Mouse (Mus musculus) midbrain, embryonic 10.5 days (tissue): ENCODE measurements around the gene Sstr5. TPM values are rescaled to one million over a fixed set of nuclear protein-coding genes. Genes with fewer than 3 reads are reported as not detected.

ENCODE experiments used
- DNase-seq: peaks from one replicate; pipeline ENCODE4 v3.0.0-alpha.2; 2017; ENCODE audit warnings: low spot score
- H3K27ac ChIP-seq: fragments of 300-500 bp; sonication (generic); replicated peaks from 2 replicates; pipeline ENCODE4 v1.5.1; 2016; ENCODE audit warnings: mild to moderate bottlenecking
- H3K27me3 ChIP-seq: fragments of 300-500 bp; sonication (generic); 2 replicates; pipeline ENCODE4 v1.6.1; 2016; ENCODE audit warnings: low read depth, mild to moderate bottlenecking; ENCODE audit not compliant: poor library complexity, severe bottlenecking
- H3K36me3 ChIP-seq: fragments of 300-500 bp; sonication (generic); 2 replicates; pipeline ENCODE4 v1.6.1; 2016; ENCODE audit warnings: mild to moderate bottlenecking, moderate library complexity
- H3K4me1 ChIP-seq: fragments of 300-500 bp; sonication (generic); 2 replicates; pipeline ENCODE4 v1.6.1; 2016
- H3K4me3 ChIP-seq: fragments of 300-500 bp; sonication (generic); 2 replicates; pipeline ENCODE4 v1.5.1; 2016; ENCODE audit warnings: mild to moderate bottlenecking, moderate library complexity
- H3K9me3 ChIP-seq: fragments of 300-500 bp; sonication (generic); replicated peaks from 2 replicates; pipeline ENCODE4 v1.6.1; 2016; ENCODE audit warnings: mild to moderate bottlenecking
- WGBS: fragments of 180-500 bp; shearing (Covaris S2); methylation state at CpG from one replicate; pipeline ENCODE4 v1.1.7; 2016; 5-methylcytosine and 5-hydroxymethylcytosine counted together
- polyA plus RNA-seq: library from polyadenylated mRNA; unstranded; fragments of >200 nt; fragmentation: Nextera tagmentation; extraction: Ambion mirVana; gene quantifications from 2 replicates; pipeline ENCODE4 v1.2.1, GENCODE M21; 2016

Sstr5 gene
- polyA plus RNA-seq, 1 experiment from 2014 or later, result not detected

DNA sequence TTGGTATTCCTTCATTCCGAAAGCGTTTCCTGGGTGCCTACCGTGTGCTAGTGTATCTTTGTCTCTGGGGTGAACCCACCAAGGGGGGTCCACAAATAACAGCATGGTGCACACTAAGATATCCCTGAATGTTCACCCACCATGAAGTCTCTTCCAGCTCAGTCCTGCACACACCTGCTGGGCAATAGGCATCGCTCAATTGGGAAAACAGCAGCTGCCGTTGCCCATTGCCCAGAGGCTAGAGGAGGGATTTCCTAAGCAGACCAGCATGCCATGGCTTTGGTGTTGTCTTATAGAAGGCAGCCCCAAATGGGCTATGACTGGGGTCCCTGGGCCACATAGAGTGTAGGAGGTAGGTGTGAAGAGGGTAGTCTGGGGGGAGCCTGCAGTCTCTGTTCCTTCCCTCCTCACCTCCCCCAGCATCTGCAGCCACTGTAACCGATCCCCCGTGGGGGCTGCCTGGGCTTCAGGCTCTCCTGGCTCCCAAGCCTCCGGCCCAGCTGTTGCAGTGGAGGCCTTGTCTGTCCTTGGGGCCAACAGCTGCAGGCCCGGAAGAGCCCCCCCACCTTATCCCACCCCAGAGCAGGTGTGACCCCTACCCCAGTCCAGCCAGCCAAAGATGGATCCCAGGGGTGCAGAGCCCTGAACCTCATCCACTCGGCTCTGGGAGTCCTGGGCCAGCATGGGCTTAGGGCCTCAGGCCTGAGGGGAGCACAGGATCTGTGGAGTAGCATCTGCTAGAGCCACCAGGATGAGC, 13.2 kb upstream of the Sstr5 start:
- Histone ChIP-seq H3K4me3 (no peak overlapping the region), H3K27ac (0 out of 2 replicates have a peak overlapping the region, but pooled peaks have one; percentile 19), H3K36me3 (no peaks in the 10 kb centered on the region), H3K4me1 (no peaks in the 10 kb centered on the region), H3K27me3 (peaks cover 9% of the 10 kb centered on the region; the same call in 1 of the 2 replicates), H3K9me3 (no peaks in the 10 kb centered on the region; the same call in 1 of the 2 replicates)
- DNase-seq, result no peak
- WGBS, result 86% methylated on average over 10 of the region's 10 CpGs

DNA sequence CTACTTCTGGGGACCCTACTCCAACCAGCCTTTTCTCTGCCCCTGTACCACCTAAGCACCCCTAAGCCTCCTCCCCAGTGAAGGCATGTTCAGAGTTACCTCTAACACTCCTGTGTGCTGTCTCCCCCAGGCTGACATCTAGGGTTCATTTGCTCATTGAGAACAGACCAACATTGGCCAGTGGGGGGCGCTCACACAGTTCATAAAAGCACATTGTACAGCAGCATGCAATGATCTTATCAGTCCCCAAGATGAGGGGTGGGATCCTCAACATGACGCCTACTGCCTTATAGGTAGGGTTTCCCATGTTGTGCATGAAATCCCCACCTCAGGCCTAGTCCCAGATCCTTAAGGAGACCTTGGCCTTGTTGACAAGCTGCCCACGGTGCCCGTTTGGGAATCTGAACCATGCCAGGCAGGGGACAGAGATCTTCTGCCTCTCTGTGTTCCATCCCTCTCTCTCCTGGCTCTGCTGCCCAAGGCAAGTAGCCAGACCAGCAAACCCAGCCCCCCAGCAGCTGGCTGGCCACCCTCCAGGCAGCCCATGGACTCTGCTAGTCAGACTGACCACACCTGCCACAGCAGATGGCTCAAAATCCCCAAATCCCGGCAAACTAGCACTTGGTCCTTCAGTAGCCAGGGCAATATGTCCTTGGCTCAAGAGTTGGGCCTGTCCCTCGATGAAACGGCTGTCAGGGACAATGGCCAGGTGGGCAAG, 11.9 kb upstream of the Sstr5 start:
- 58% methylated on average over 7 of the region's 7 CpGs for WGBS
- Histone ChIP-seq H3K36me3 (no peaks in the 10 kb centered on the region), H3K27ac (peak overlapping the region; percentile 28; the same call in 1 of the 2 replicates), H3K4me1 (no peaks in the 10 kb centered on the region), H3K4me3 (no peak overlapping the region), H3K27me3 (peaks cover 9% of the 10 kb centered on the region; the same call in 1 of the 2 replicates), H3K9me3 (no peaks in the 10 kb centered on the region; the same call in 1 of the 2 replicates)
- peak; percentile 62 for DNase-seq

DNA sequence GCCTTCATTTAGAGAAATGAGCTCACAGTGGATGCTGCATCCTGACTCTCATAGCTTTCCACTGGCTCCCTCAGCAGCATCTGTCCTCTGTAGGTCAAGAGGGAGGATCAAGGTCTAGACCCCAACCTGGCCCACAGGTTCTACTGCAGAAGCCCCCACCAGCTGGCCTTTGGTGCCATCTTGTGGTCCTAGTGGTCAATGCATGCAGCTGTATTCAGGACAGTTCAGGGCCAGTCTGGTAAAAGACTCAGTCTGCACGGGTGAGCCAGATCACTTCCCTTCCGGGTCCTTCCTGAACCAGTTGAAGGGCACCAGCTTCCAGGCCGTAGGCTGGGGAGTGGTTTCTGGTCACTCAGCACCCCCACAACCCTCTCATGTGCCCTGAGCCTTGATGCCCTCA, 10.7 kb upstream of the Sstr5 start:
- H3K27me3 ChIP-seq, result peaks cover 9% of the 10 kb centered on the region; the same call in 1 of the 2 replicates
- H3K4me3 ChIP-seq, result no peak overlapping the region
- H3K9me3 ChIP-seq, result no peaks in the 10 kb centered on the region
- H3K27ac ChIP-seq, result peak overlapping the region; percentile 28; the same call in 1 of the 2 replicates
- DNase-seq, result peak; percentile 67
- no peaks in the 10 kb centered on the region for H3K4me1 ChIP-seq
- WGBS, result 35% methylated on average over 3 of the region's 3 CpGs
- H3K36me3 ChIP-seq, result no peaks in the 10 kb centered on the region

DNA sequence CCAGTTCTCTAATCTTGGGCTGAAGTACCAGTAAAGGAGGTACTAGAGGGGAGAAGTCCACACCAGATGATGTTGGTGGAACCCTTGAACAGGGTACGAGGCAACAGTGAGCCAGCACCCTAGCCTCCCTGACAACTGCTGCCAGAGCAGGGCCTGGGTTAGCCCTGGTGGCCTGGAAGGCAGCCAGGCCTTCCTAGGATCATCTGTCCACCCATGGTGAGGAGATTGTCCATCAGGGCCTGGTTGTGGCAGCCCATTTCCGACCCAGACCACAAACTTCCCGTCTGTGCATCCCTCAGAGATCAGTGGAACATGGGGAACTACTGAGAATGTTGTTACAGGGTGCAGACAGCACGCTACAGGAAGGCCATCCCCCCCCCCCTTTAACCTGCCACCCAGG, 5.5 kb upstream of the Sstr5 start:
- Histone ChIP-seq H3K27ac (no peak overlapping the region), H3K4me3 (no peak overlapping the region), H3K4me1 (peaks cover 6% of the 10 kb centered on the region; the same call in 1 of the 2 replicates), H3K9me3 (no peaks in the 10 kb centered on the region), H3K27me3 (peaks cover 18% of the 10 kb centered on the region), H3K36me3 (no peaks in the 10 kb centered on the region)
- no peak for DNase-seq
- WGBS, result 84% methylated on average over 4 of the region's 4 CpGs

DNA sequence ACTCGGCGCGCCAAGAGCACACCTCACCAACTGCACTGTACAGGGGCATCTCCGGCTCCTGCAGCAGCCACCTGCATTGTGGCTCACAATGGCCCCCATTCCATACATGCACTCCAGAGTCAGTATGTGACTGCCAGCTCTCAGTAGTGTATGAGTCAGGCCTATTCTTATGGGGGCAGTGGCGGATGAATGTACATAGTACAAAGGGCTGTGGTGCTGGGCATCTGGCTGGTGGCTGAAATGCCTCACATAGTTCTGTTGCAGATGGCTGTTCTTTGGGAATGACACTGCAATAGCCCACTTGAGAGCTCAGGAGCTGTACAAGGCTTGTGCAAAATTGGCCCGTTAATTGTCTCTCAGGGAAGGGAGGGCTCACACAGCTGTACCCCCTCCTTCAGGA, 15.0 kb downstream of the Sstr5 start:
- DNase-seq, result no peak
- WGBS, result 91% methylated on average over 6 of the region's 6 CpGs

DNA sequence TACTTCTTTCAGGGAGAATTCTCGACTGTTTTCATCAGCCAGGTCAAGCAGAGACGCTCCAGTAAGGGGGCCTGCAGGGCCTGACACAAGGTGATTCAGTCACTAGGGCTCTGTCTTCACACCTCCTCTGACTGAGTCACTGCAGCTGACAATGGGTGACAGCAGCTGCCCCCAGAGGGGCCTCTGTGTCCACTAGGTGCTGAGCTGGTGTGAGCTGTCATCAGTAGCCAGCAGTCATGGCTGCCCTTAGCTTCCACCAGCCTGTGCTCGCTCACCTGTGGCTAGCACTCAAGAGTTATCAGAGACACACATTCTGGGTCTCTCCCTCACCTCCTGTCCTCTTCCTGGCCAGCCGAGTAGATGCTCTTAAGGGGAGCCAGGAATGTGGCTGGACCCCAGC, 16.3 kb downstream of the Sstr5 start:
- Histone ChIP-seq H3K4me1 (peaks cover 19% of the 10 kb centered on the region), H3K27me3 (peaks cover 42% of the 10 kb centered on the region), H3K36me3 (no peaks in the 10 kb centered on the region), H3K4me3 (no peak overlapping the region), H3K27ac (no peak overlapping the region), H3K9me3 (no peaks in the 10 kb centered on the region)
- no peak for DNase-seq
- WGBS, result 73% methylated on average over 4 of the region's 4 CpGs

More for the DNA sequence above, 15.0 kb downstream of the Sstr5 start:
- Histone ChIP-seq H3K27me3 (peaks cover 33% of the 10 kb centered on the region), H3K27ac (no peak overlapping the region), H3K4me3 (no peak overlapping the region), H3K36me3 (no peaks in the 10 kb centered on the region), H3K4me1 (peaks cover 9% of the 10 kb centered on the region), H3K9me3 (no peaks in the 10 kb centered on the region)

DNA sequence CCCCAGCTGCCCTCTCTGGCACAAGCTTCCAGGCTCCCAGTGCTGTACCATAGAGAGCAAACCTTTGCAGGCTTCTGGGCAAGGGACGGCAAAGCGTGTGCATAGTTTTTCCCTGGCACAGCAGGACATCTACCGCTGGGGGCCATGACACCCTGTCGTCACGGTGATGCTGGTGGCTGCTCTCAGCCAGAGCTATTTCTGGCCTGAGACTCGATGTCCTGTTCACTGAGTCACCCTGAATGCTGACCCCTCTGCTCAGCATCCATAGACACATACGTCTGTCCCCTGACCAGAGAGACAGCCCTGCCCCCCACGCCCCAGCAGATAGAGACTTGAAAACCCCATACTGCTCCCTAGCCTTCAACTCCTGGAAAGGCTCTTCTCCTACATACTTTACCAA, 16.9 kb downstream of the Sstr5 start:
- Histone ChIP-seq H3K4me3 (no peak overlapping the region), H3K36me3 (no peaks in the 10 kb centered on the region), H3K9me3 (no peaks in the 10 kb centered on the region), H3K27ac (no peak overlapping the region), H3K27me3 (peaks cover 49% of the 10 kb centered on the region), H3K4me1 (peaks cover 19% of the 10 kb centered on the region)
- no peak for DNase-seq
- 52% methylated on average over 8 of the region's 8 CpGs for WGBS

DNA sequence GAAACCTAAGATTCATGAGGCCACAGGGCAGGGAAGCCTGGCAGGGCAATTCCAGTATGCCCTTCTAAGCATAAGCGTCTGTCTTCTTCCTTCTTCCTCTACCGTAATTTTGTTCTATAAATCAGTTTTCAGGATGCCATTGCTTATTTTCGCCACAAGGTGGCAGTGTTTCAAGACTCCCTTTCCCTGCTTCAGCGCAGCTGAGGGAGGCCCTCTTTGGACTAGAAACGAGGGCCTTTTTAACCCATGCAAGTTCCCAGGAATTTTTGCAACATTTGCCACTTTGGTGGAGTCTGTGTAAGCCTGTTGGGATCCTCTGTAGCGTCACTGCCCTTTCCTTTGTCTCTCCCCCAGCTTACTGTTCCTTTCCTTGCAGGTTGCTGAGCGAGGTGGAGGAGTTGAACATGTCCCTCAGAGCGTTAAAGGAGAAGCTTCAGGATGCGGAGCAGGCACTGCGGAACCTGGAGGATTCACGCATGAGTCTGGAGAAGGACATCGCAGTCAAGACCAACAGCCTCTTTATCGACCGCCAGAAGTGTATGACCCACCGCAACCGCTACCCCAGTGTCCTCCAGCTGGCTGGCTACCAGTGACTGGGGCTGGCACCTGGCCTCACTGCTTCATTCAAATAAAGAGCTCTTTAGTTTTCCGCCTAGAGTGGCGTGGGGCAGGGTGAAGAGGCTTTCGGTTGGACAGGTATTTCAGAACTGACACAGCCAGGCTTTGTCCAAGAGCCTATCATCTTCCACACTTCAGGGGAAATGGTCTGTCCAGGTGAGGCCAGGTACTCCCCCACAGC, 20.9 kb downstream of the Sstr5 start:
- WGBS, result 43% methylated on average over 19 of the region's 19 CpGs

DNA sequence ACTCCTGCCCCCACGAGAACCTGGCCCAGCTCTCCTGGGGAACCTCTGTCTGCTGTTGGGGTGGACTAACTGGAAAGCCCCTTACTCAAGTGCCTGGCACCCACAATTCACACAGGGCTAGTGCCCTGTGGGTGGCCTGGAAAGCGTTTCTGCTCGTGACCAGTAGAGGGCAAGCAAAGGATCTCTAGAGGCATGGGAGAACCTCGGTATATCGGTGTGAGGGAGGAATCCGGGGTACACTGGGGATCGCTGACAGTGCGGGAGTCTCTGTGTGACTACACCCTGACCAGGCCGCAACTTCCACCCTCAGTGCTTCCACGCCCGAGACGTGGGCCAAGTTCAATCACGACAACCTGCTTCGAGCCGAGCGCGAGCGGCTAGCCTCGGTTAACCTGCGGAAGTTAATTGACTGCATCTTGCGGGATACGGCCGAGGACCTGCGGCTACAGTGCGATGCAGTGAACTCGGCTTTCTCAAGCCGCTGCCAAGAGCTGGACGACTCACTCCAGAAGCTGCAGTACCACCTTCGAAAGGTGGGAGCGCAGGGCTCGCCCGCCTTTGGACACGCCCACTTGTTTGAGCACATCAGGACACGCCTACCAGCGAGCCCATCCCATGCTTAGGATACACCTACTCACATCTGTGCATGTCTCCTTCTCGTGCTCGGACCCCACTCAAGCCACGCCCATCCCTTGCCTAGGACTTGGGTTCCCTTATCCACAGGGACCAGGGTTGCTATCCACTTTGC, 22.6 kb downstream of the Sstr5 start:
- Histone ChIP-seq H3K27ac (no peak overlapping the region), H3K27me3 (peaks cover 80% of the 10 kb centered on the region), H3K4me1 (peaks cover 36% of the 10 kb centered on the region), H3K36me3 (no peaks in the 10 kb centered on the region), H3K9me3 (no peaks in the 10 kb centered on the region), H3K4me3 (peak overlapping the region; percentile 53)
- DNase-seq, result peak; percentile 72
- 2% methylated on average over 38 of the region's 38 CpGs for WGBS

More for the DNA sequence above, 20.9 kb downstream of the Sstr5 start:
- no peak overlapping the region for H3K27ac ChIP-seq
- H3K4me1 ChIP-seq, result peaks cover 38% of the 10 kb centered on the region
- peak; percentile 66 for DNase-seq
- no peak overlapping the region for H3K4me3 ChIP-seq
- peaks cover 85% of the 10 kb centered on the region for H3K27me3 ChIP-seq
- H3K36me3 ChIP-seq, result no peaks in the 10 kb centered on the region
- no peaks in the 10 kb centered on the region for H3K9me3 ChIP-seq

DNA sequence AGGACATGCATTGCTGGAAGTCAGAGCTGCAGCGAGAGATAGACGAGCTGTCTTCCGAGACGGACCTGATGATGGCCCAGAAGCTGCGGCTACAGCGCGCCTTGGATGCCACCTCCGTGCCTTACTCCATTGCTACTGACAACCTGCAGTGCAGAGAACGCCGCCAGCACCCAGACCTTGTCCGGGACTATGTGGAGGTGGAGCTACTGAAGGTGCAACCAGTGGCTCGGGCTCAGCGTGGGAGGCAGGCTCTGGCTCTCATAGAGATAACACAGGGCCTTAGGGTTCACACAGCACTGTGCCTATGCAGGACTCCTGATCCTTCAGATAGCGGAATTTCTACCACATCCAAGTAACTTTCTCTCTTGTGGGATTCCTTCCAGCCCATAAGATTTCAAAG, 25.0 kb downstream of the Sstr5 start:
- DNase-seq, result no peak
- H3K9me3 ChIP-seq, result no peaks in the 10 kb centered on the region
- no peaks in the 10 kb centered on the region for H3K36me3 ChIP-seq
- H3K4me1 ChIP-seq, result peaks cover 36% of the 10 kb centered on the region
- 61% methylated on average over 14 of the region's 14 CpGs for WGBS
- peaks cover 61% of the 10 kb centered on the region for H3K27me3 ChIP-seq
- no peak overlapping the region for H3K27ac ChIP-seq
- H3K4me3 ChIP-seq, result no peak overlapping the region

DNA sequence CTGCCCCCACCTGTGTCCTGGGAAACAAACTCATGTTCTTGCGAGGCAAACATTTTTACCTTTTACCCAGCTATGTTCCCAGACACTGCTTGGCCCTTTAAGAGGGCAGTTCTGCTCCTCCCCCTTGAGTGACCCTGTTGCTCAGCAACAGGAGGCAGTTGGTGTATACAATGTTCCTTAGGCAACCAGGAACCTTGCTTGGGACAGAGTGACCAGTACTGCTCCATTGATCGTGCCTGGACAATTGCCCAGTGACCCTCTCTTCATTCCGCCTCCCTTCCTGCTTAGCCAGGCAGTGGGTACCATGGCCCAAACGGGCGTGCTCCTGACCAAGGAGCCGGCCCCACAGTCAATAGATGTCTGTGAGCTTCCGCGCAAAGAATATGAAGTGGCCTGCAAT, 25.7 kb downstream of the Sstr5 start:
- no peak overlapping the region for H3K27ac ChIP-seq
- peaks cover 55% of the 10 kb centered on the region for H3K27me3 ChIP-seq
- H3K36me3 ChIP-seq, result no peaks in the 10 kb centered on the region
- H3K4me1 ChIP-seq, result peaks cover 31% of the 10 kb centered on the region
- no peaks in the 10 kb centered on the region for H3K9me3 ChIP-seq
- H3K4me3 ChIP-seq, result peak overlapping the region; percentile 16; the same call in 1 of the 2 replicates
- peak; percentile 31 for DNase-seq
- WGBS, result 48% methylated on average over 8 of the region's 8 CpGs

DNA sequence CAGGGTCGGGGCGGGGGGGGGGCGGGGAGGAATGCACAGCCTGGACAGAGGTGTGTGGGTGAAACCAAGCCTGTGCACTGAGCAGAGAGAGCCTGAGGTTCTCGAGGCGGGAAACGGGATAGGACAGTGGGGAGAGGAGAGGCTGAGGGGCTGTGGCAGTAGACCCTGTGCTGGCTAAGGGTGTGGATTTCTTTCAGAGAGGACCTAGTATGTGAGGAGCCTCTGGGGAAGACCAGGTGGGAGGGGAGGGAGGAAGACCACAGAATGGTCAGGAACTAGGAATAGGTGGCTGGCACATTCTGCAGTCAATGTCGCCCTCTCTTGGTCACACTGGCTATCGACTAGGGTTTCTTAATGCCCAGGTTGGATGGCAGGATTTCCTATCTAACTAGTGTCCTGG, 27.3 kb downstream of the Sstr5 start:
- H3K27me3 ChIP-seq, result peaks cover 42% of the 10 kb centered on the region
- no peaks in the 10 kb centered on the region for H3K36me3 ChIP-seq
- DNase-seq, result peak; percentile 71
- 29% methylated on average over 8 of the region's 8 CpGs for WGBS
- H3K27ac ChIP-seq, result no peak overlapping the region
- no peaks in the 10 kb centered on the region for H3K9me3 ChIP-seq
- no peak overlapping the region for H3K4me3 ChIP-seq
- H3K4me1 ChIP-seq, result peaks cover 24% of the 10 kb centered on the region
